Mouse (Mus musculus): Measurements from ENCODE around the gene Dapp1. TPM values are rescaled to one million over a fixed set of nuclear protein-coding genes. Genes with fewer than 3 reads are reported as not detected.
"Not testable (repeated sequence)": the region's sequence is repeated elsewhere in the genome, so short reads cannot be mapped to it uniquely, and the experiment has no call there.

Dapp1 gene
- total RNA-seq, 4 experiments from 2014 or later, result 5.3 to 8.4 (median 7.6) TPM

DNA sequence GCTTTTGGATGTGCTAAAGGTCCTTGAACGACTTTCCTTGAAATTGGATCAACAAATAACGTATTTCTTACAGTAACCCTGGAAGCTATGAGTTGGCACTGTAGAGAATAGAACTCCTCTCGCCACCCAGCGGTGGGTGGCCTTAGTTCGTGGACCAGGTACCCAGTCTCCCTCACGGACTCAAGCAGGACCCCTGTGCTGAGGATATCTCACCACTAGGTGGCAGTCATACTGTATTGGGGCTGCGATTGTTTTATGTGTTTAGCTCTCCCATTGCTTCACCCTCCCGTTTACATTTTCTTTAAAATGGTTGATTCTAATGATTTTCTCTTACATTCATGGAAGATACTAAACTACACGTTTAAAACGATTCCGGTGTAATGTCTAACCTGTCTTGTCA, 9.8 kb upstream of the Dapp1 start:
- peak; percentile 63 to 84 for DNase-seq (ENCODE audit: low spot score in 2 of 2)

DNA sequence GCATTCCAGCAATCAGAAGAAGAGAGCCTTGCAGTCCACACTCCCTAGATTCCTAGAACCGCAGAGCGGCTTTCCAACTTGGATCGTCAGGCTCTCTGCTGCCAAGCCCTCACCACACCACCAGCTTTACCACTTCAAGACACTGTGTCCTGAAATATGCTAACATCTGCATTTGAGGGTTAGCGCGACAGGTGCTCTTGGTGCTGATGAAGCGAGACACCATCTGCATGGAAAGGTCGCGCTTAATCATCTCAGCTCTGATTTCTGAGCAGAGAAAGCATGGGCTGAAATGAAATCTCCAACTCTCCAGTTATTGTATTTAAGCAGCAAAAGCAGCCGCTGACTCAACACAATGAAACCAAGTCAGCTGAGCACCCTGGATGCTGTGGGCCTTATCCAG, 8.1 kb upstream of the Dapp1 start:
- no peak for DNase-seq (ENCODE audit: low spot score in 2 of 2)

- DNase-seq (ENCODE audit: low spot score in 2 of 2), result no peak
Observed at GRCm38 (mm10) chr3:137980435-137981381, 637 bp downstream of the Dapp1 start.

- no peak for DNase-seq (ENCODE audit: low spot score in 2 of 2)
Observed at GRCm38 (mm10) chr3:137978233-137978632, 3.1 kb downstream of the Dapp1 start.

- DNase-seq (ENCODE audit: low spot score in 2 of 2), result peak; percentile 19 to 56
Observed at GRCm38 (mm10) chr3:137977629-137978041, 3.7 kb downstream of the Dapp1 start.

- DNase-seq (ENCODE audit: low spot score in 2 of 2), result no peak
Observed at GRCm38 (mm10) chr3:137976943-137977628, 4.3 kb downstream of the Dapp1 start.

DNA sequence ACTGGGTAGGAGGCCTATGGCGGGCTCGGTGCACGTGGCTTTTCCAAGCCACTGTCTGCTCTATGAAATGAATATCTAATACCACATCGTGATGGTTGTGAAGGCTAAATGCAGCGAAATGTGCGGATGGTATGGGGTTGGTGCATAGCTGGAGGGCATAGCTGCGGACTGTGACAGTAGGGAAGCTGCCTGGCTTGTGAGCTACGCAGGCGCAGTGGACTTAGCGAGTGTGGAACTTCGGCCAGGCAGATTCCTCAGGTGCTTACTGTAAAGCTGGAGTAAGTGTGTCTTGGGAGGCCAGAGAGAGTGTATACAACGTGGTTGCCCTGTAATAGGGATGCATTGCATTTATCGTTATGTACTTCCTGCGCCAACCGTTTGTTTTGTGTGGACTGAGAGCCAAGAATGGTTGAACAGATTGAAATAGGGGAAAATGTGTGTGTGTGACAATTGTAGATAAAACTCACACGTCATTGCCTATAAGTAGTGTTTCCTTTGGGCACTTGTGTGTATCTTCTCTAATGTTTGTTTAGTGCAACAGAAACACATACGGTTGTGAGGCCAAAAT, 5.4 kb downstream of the Dapp1 start:
- DNase-seq (ENCODE audit: low spot score in 2 of 2), result no peak

DNA sequence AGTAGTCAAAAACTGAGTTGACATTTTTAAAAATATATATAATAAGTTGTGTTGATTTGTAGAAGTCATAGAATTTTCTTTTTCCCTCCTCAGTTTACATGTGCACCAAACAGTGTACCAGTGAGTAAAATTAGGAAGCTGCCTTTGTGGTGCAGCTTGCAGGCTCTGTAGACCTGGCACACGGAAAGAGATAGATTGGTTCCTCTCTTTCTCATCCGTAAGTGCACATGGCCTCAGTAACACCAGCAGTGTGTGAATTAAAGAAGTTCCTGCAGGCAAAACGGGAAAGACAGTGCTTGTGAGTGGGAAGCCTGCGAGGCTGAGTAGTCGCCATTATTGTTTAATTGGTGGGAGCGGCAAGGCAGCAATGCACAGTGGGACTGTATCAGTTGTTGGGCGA, 5.9 kb downstream of the Dapp1 start:
- DNase-seq (ENCODE audit: low spot score in 2 of 2), result no peak

- DNase-seq (ENCODE audit: low spot score in 2 of 2), result no peak
Observed at GRCm38 (mm10) chr3:137974306-137974705, 7.0 kb downstream of the Dapp1 start.

DNA sequence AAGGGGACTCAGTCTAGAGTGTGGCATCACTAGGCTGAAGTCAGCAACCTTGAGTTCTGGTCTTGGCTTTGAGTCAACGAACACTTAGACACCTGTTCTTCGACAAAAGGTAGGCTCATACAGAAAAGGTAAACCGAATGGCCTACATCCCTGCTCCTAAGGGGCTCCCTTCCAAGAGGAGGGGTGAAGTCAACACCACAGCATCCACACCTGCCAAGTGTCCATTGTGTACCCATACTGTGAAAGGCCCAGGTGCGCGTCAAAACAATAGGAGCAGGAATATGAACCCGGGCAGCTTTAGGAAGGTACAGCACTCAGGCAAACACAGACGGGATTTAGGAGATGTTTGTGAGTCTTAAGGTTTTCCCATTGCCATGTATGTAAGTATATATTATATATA, 8.4 kb downstream of the Dapp1 start:
- DNase-seq (ENCODE audit: low spot score in 2 of 2), result no peak

GRCm38 (mm10) chr3:137972224-137972623, 9.1 kb downstream of the Dapp1 start:
- DNase-seq (ENCODE audit: low spot score in 2 of 2), result no peak

DNA sequence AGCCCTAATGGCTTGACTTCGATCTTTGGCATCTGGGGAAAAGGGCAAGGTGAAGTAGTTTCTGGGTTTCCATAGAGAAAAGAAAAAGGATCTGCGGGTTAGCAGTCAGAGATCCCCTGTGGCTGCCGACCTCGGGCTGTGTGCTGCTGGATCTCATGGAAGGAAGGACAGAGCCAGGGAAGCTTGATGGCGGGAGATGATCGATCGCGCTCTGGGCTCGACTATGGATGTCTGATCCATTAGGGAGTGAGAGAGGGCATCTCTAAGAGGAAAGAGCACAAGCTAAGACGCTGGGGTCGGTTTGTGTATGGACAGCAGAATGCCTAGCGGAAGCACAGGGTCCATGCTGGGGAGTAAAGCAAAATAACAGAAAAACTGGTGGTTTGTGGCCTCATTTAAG, 11.4 kb downstream of the Dapp1 start:
- DNase-seq (ENCODE audit: low spot score in 2 of 2), result no peak

GRCm38 (mm10) chr3:137968820-137969486, 12.4 kb downstream of the Dapp1 start:
- DNase-seq (ENCODE audit: low spot score in 2 of 2), result no peak

- no peak for DNase-seq (ENCODE audit: low spot score in 2 of 2)
Observed at GRCm38 (mm10) chr3:137968105-137968819, 13.1 kb downstream of the Dapp1 start.

DNA sequence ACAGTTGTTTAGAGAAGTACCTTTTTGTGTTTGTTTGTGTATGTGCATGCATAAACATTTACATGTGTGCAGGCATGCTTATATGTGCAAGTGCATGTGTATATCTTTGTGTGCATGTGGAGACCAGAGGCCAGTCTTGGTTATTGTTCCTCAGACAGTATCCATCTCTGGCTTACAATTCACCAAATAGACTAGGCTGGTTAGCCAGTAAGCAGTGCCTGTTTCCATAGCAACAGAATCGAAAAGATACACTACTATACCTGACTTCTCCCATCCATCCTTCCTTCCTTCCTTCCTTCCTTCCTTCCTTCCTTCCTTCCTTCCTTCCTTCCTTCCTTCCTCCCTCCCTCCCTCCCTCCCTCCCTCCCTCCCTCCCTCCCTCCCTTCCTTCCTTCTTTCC, 17.3 kb downstream of the Dapp1 start:
- DNase-seq (ENCODE audit: low spot score in 2 of 2), result not testable (repeated sequence)

DNA sequence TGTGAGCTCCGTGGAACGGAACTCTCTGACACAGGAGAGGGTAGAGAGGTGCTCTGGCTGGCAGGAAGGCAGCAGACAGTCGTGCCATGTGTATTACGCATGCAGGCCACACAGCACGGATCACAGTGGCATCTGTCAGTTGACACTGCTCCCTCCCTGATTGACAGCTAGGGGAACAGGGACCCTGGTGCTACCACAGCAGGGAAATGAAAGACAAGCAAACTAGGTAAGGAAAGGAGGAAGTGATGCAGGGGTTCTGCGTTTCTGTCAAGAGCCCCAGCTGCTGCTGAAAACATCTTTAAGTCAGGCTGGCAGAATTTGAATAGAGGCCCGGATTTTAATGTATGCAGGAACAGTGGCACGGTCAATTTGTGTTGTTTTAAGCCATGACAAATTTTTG, 17.8 kb downstream of the Dapp1 start:
- no peak for DNase-seq (ENCODE audit: low spot score in 2 of 2)

GRCm38 (mm10) chr3:137961736-137962385, 19.5 kb downstream of the Dapp1 start:
- no peak for DNase-seq (ENCODE audit: low spot score in 2 of 2)

- no peak for DNase-seq (ENCODE audit: low spot score in 2 of 2)
Observed at GRCm38 (mm10) chr3:137959456-137959855, 21.9 kb downstream of the Dapp1 start.

GRCm38 (mm10) chr3:137958352-137958751, 23.0 kb downstream of the Dapp1 start:
- DNase-seq (ENCODE audit: low spot score in 2 of 2), result no peak

DNA sequence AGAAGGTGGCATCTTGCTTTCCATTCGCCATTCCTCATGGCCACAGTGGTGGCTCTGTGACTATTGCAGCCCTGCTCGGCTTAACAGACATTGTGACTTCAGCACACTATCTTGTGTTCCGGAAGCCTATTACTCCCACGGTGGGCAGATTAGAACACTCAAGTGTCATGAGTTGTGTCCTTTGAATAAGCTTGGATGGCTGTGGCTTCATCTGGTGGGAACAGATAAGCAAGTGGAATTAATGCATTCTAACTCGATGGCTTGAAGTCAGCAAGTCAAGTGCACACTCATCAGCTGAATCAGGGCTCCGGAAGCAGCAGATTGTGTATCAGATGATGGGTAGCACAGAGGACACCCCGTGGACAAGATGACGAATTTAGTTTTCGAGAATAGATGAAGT, 23.5 kb downstream of the Dapp1 start:
- no peak for DNase-seq (ENCODE audit: low spot score in 2 of 2)
